Mouse (Mus musculus): ENCODE measurements around the gene Cd28.
"Not testable (repeated sequence)": the region's sequence is repeated elsewhere in the genome, so short reads cannot be mapped to it uniquely, and the experiment has no call there.

The Cd28 gene

GRCm38 (mm10) chr1:60803128-60803824 lies 86.7 kb downstream of the Cd28 start:
- no peak for DNase-seq

DNA sequence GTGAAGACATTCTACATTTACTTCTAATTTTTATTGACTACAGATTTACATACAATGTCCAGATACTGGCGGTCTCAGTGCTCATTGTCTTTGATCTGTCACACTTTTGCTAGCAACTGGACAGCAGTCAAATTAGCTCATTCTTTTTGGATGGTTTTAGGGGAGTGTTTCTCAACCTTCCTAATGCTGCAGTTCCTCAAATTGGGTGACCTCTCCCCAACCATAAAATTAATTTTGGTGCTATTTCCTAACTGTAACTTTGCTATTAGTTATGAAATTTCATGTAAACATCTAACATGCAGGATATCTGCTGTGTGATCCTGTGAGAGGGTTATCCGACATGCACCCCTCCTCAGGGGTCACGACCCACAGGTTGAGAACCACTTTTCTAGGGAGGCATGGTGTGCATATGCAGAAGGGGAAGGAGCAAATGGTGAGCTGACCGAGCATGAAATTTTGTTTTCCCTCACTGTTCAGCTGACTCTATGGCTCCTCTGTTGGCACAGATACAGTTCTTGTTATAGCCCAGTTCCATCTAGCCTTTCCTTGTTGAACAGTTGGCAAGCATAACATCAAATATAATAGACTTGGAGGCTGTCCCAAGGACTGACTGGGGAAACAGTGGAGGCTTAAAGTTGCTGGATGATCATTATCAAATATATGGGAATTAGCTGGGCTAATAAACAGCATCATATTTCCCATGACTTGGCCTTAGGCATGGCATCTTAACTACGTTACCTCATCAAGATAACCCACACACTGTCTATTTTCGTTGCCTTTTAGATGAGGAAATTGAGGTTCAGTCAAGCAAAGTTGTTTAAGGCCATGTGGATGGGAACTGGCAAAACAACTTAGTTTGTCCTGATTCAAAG lies 87.5 kb downstream of the Cd28 start:
- no peak for DNase-seq

DNA sequence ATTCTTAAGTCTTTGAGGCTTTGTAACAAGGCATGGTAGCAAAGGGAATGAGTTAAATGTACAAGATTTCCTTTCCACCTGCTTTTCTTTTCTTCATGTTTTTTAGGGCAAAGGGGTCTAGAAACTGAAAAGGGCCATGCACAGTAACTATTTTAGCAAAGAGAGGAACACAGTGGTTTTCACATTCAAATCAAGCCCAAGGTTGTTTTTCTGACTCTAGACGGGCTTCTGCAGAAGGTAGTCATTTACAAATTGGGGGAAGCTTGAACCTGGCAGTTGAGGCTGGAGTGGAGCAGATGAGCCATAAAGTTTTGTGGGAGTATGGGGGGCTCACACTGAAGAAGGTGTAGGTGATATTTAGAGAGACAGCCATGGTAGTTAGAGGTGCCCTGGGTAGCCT lies 88.6 kb downstream of the Cd28 start:
- no peak for DNase-seq

DNA sequence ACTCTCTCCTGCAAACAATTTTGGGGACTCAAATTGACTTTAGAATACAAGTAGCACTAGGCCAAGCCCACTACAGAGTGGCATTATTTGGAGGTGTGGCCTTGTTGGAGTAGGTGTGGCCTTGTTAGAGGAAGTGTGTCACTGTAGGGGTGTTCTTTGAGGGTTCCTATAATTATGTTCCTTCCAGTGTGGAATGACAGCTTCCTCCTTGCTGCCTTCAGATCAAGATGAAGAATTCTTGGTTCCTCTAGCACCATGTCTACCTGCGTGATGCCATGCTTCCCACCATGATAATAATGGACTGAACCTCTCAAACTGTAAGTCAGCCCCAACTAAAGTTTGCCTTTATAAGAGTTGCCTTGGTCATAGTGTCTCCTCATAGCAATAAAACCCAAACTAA lies 91.1 kb downstream of the Cd28 start:
- no peak for DNase-seq

- no peak for DNase-seq
Measured at GRCm38 (mm10) chr1:60808466-60808865, 91.9 kb downstream of the Cd28 start.

DNA sequence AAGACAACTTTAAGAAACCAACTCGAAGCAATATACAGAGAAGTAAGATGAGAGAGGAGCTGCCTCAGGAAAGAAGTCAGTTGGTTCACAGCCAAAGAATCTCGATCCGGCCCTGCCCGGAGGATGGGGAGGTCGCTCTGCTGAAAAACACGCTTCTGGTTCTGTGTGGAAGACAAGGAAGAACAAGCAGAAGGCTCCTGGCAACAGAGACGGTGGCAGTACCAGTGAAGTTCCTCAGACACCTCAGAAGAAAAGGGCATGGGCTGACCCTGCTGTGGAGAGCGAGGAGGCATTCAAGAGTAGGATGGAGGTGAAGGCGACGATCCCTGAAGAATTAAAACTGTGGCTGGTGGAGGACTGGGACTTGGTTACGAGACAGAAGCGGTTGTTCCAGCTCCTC lies 92.6 kb downstream of the Cd28 start:
- no peak for DNase-seq

- DNase-seq, result no peak
Measured at GRCm38 (mm10) chr1:60810821-60811220, 94.2 kb downstream of the Cd28 start.

DNA sequence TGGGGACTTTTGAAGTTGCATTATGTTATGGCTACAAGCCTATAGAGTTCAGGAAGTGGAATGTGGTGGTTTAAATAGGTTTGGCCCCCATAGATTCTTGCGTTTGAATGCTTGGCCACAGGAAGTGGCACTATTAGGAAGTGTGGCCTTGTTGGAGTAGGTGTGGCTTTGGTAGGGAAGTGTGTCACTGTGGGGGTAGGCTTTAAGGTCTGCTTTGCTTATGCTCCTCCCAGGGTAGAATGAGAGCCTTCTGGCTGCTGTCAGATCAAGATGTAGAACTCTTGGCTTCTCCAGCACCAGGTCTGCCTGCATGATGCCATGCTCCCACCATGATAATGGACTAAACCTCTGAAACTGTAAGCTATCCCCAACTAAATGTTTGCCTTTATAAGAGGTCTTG lies 95.4 kb downstream of the Cd28 start:
- no peak for DNase-seq

- no peak for DNase-seq
Measured at GRCm38 (mm10) chr1:60813411-60813810, 96.8 kb downstream of the Cd28 start.

GRCm38 (mm10) chr1:60815912-60816311 lies 99.3 kb downstream of the Cd28 start:
- no peak for DNase-seq

DNA sequence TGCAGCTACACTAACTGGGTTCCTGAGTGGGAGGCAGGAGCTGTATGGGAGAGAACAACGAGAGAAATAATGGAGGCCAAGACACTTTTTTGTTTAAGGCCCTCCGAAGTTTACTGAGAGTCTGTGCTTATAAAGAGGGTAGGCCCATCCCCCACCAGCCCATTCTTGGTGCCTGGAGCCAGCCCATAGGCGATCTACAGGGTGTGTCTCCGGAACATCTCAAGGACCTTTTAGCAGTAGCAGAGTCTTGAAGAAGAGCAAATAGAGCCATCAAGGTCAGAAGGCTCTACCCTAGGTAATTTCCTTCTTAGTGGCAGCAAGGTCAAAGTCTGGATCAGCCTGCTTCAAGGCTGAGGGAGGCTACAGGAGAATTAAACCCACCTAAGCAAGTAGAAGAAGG lies 101.9 kb downstream of the Cd28 start:
- DNase-seq, result not testable (repeated sequence)

DNA sequence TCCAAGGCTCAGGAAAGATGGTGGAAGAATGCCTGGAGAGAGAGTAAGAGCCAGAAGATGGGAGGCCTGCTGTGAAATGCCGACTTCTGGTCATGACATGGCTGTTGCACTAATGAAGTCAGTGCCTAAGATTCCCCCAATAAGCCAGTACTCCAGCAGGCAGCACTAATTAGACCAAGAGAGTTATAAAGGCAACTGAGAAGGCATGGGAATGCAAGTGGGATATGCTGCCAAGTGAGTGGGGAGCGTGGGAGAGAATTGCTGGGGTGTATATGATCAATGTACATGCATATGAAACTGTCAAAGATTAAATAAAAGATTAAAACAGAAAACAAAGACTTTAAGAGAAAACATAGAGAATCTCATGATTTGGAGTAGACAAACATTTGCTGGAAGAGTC lies 103.4 kb downstream of the Cd28 start:
- DNase-seq, result no peak

GRCm38 (mm10) chr1:60820981-60821380 lies 104.4 kb downstream of the Cd28 start:
- no peak for DNase-seq

- no peak for DNase-seq
Measured at GRCm38 (mm10) chr1:60821590-60821989, 105.0 kb downstream of the Cd28 start.
